Mouse (Mus musculus): ENCODE measurements around the gene Dync2h1.

- TF ChIP-seq CTCF (IDR thresholded peaks at IDR 0.05; ENCODE audit: borderline replicate concordance, insufficient read depth, low read depth, low read length) (no peak), POLR2A (IDR thresholded peaks at IDR 0.05; ENCODE audit: borderline replicate concordance, insufficient read depth, low read length) (no peak)
Observed at GRCm38 (mm10) chr9:6958311-6958710, 225.9 kb downstream of the Dync2h1 start.
